Mouse (Mus musculus): ENCODE measurements at regions not wholly inside any gene's neighbourhood (a gene's known extent, or its start where the extent isn't known, plus 50 kb on each side); places are given as distances from the start of the nearest gene placed in this dataset.

DNA sequence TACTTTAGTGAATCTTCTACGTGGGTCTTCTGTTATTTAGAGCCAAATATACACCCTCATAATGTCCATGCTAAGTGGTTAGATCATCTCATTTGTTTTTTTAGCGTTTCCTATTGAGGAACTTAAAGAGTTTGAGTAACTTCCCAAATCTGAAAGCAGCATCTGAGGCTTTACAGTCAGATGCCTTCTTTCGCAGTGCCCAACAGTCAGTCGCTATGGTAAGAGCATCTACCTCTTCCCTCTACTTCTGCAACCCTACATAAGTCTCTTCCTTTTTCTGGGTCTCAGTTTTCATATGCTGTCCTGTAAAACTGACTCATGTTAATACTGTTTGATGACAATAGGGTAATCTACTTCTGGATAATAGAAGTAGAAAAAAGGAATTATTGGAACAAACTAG, 146.8 kb downstream of the Ktn1 start:
- DNase-seq (ENCODE audit: low spot score in 2 of 2) = no peak

GRCm38 (mm10) chr14:47798203-47798602, 150.0 kb downstream of the Ktn1 start:
- DNase-seq (ENCODE audit: low spot score in 2 of 2) = no peak

DNA sequence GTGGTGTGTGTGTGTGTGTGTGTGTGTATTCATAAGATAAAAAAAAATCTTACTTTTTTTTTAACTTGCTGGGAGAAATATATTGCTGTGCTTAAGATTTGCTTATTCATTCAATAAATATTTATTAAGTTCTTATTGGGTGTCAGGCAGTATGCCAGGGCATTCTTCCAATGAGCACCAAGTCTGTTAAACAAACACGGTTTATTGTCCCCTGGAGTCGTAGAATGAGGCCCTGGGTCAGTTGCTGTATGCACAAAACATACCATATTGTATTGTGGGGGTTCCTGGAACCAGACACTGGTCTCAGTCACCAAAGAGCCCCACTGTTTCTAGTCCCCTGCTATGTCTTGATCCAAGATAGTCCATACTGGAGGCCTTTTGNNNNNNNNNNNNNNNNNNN, 151.3 kb downstream of the Ktn1 start:
- DNase-seq (ENCODE audit: low spot score in 2 of 2) = no peak

DNA sequence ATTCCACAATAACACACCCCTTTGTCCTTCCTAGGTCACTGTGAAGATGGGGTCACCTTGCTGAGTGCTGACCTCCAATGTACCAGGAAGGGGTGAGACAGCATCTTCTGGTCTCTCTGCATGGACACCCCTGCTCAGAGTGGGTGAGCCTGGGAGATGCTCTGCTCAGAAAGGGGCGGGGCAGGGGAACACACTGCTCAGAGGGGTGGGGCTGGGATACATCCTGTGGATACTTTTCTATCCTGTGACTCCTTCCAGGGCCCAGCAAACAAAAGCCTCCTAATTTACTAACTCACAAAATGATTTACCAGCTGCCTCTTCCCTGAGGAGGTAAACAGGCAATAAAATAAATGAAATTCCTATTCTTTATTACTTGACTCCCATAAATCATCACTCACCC, 157.0 kb downstream of the Ktn1 start:
- no peak for DNase-seq (ENCODE audit: low spot score in 2 of 2)

DNA sequence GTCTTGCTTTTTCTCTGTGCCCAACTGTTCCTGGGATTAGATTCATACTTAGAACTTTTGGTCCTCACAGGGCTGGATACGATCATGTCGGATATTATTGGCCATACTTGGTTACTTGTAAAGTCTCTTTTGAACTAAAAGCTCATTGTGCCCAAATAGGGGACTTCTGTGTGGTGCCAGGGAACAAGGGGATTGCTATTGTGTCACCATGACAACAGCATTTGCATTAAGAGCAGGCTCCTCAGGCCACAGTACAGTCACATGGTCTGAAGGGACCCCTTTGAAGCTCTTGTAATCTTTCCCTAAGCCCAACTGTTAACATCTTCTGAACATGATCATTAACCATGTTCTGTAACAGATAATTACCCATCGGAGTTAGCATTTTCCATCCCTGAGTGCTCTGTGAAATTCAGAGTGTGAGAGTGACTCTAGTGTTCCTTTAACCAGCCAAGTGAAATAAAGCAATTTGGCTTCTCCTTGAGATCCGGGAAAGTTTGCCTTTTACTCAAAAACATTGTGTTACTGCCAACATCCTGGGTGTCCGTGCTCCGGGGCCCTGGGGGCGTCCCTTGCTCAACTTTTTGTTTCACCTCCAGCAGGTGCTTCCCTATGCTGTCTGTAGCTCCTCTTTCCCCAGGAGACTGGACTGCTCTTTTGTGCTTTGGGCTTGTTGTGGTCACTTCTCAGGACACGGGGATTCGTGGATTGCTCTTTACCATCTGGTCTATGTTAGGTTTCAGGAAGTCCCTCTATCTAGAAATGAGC, 157.7 kb downstream of the Ktn1 start:
- no peak for DNase-seq (ENCODE audit: low spot score in 2 of 2)

DNA sequence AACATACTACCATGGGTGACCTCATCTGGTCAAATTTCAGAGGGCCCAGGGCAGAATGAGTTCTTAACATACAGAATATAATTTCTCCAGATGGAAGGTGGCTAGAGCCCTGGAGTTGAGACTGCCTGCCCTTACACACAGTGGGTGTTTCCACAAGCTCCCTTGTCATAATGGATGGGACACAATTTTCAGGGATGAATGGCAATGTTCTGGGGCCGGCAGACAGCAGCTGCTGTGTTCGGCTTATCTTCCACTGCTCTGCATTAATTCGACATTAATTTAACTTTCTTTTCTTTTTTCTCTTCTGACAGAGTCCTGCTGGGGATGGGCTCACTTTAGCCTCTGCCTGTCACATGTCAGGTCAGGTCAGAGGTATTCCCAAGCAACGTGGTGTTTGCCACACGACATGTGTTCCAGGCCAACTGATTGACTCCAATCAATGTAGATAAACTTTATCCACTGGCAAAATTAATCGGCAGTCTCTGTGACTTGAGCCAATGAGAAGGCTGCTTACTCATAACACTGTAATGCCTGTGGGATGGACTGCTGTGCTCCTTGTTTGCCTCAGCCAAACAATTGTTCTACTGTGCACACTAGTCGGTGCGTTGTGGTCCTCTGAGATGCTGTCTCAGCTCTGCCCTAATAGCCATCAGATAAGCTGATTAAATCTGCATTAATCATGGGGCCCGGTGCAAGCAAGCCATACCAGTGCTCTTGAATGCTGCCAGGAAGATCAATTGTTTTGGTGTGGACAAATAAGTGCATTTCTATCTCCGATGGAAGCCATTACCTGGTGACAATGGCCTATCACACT, 160.1 kb downstream of the Ktn1 start:
- no peak for DNase-seq (ENCODE audit: low spot score in 2 of 2)

DNA sequence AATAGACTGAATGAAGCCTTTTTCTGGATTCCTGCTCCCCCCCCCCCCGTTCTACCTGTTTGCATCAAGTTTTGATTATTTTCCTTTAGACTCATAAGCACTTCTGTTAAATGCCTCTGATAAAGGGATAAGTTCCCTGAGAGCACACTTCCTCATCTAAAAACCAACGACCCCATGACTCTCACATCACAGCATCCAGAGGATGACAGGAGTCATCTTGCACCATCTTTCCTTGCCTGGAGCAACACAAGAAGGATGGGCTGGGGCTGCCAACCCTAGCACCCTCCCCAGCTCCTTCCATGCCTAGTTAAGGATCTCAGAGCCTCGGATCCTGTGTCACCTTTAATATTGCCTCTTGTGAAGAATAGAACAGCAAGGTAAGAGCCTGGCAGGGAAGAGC, 170.0 kb downstream of the Ktn1 start:
- DNase-seq (ENCODE audit: low spot score in 2 of 2) = no peak

DNA sequence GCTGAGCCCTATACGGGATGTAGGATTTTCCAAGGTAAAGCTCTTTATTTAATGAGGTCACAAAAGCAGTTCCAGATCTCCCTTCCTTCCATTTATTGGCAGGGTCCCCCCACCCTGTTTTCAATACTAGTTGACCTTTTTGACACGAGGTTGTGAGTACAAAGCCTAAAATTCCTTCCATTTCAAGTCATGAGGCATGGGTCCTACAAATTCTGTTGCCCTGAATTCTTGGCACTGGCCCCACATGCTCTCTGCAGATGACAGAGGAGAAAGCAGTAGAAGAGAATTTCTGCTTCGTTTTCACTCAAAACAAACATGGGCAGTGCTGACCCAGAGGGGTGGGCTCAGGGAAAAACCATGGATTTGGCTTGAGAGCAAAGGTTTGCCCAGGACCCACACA, 170.4 kb downstream of the Ktn1 start:
- DNase-seq (ENCODE audit: low spot score in 2 of 2) = no peak

DNA sequence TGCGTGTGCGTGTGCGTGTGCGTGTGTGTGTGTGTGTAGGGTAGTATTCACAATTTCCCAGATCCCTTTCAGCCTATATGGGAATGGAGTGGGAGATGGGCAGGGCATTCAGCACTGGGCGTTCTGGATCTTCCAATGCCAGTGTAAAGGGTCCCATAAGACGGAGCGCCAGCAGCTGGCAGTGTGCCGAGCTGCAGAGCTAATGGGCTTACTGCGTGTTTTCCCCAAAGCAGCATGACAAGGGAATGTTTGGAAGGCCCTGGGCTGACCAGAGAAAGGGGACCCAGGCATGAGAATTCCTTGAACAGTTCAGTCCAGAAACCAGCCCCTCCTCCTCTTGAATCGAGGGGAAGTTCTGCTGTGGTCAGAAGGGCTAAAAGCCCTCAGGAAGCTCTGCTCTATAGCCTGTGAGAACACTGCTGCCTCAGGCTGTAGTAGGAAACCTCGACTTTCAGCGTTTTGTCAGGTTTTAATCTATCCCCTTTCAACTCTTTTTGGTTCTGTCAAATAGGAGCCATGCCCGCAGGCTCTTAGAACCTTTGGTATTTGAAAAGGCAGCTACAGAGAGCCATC, 172.4 kb downstream of the Ktn1 start:
- DNase-seq (ENCODE audit: low spot score in 2 of 2) = no peak

DNA sequence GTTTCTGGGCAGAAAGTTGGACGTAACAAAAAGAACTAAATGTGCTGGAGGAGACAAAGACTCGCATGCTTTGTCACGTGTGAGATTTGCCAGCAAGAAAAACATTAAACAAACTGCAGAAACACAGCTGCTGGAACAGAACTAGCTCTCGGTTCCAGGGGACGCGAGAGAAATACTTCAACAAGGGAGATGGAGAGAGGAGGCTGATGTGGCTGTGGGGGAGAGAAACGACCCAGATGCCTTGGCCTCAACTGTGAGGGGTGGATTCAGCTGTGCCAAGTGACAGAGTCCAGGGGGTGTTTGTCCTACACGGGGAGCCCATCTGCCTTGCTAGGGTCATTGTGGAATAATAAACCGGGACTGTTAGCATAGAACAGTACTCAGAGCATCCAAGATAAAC, 174.9 kb downstream of the Ktn1 start:
- DNase-seq (ENCODE audit: low spot score in 2 of 2) = no peak

- no peak for DNase-seq (ENCODE audit: low spot score in 2 of 2)
These were observed 175.4 kb downstream of the Ktn1 start for GRCm38 (mm10) chr14:47823696-47824095.

GRCm38 (mm10) chr14:47825446-47825956, 177.3 kb downstream of the Ktn1 start:
- DNase-seq (ENCODE audit: low spot score in 2 of 2) = no peak

DNA sequence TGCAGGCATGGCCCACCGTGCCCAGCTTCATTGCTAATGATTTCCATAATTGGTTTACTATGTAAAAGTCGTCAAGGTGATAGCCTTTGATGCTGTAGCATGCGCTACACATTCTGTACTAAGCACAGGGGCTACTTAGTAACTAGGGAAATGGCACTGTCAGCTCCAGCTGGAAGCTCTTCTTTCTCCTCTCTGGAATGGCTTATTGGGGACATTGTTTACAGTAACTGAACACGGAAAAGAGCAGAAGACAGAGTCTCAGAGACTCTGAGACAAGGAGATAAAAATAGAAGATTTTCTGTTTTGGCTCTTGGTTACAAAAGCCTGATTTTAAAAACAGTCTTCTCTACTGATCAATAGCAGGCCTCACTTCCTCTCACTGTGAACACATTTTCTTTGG, 178.3 kb downstream of the Ktn1 start:
- DNase-seq (ENCODE audit: low spot score in 2 of 2) = no peak

DNA sequence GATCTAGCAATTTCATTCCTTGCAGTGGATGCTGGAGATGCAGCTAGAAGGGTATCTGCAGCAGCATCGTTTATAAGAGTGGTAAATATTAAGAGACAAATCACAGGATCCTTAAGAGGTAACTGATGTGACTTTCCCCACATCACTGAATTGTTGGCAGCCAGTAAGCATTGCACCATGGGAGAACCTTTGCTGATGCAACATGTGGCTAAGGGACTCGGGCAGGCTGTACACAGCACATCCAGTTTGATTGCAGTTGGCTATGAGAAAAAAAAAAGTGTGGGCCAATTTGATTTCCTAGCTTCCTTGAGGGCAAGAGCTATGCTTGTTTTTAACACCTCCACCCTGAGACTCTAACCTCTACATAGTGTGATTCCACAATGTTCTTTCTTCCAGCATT, 179.4 kb downstream of the Ktn1 start:
- DNase-seq (ENCODE audit: low spot score in 2 of 2) = no peak

- DNase-seq (ENCODE audit: low spot score in 2 of 2) = no peak
These were observed 185.4 kb downstream of the Ktn1 start for GRCm38 (mm10) chr14:47833696-47834095.

DNA sequence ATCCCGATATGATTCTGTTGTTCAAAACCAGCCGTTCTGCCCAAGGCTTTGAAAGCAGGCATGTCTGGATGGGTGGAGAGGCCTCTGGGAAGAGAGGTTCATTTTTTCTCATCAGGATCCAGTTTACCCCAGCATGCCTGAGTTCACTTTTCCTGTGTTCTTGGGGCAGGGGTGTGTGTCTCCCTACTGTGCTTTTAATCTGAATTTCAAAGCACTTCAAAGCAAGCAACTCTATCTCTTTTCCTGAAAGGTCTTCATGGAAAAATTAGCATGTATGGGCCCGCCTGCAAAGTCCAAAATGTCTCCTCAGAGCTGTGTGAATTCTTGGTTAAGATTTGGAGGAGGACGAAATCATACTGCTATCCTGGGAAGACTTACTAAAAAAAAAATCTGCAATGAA, 187.2 kb downstream of the Ktn1 start:
- no peak for DNase-seq (ENCODE audit: low spot score in 2 of 2)

- DNase-seq (ENCODE audit: low spot score in 2 of 2) = no peak
These were observed 191.4 kb downstream of the Ktn1 start for GRCm38 (mm10) chr14:47839493-47840215.

DNA sequence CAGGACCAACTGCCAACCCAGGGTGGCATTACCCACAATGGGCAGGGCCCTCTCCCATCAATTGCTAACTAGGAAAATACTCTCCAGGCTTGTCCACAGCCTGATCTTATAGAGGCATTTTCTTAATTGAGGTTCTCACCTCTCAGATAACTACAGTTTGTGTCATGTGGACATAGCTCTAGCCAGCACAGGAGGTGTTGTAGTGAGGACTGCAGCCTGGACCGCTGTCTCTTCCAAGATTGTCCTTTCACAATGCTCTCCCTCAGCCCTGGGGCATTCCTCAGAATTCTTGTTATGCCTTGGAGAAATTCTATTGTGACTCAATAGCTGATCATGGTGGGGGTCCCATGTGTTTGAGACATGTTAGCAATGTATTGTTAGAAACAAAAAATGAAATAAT, 196.1 kb downstream of the Ktn1 start:
- no peak for DNase-seq (ENCODE audit: low spot score in 2 of 2)

DNA sequence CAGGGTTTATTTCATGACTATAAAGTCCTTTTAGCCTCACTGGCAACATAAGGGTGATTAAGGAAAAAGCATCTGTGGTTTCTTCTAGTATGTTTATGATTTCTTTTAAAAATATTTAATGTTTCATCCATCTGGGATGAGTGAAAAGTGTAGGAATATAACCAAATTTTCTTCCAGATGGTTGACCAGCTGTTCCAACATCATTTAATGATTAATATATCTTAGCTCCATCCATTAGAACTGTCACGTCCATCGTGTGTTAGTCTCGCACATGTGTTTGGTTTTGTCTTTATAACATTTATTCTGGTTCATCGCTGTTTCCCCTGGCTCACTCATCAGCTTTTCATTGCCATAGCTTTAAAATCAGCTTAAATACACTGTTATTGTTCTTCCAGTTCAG, 200.6 kb downstream of the Ktn1 start:
- DNase-seq (ENCODE audit: low spot score in 2 of 2) = no peak

- no peak for DNase-seq (ENCODE audit: low spot score in 2 of 2)
These were observed 208.1 kb downstream of the Ktn1 start for GRCm38 (mm10) chr14:47856280-47856765.

DNA sequence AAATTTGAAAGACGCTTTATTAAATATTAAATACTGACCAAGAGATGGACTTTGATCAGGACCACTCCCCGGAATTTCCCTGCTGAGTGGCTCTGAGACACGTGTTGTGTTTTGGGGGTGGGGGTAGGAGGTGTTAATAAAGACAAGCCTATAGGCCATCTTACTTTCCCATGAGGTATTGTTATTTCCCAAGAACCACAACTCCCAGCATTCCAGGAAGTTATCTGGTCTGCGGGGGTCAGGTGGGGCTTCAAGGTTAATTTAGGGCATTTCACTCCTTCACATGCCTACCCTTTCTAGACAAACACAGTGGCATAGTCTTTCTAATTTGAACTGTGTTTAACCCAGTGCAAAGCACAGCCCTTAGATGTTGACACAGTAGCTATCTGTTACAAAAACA, 209.0 kb downstream of the Ktn1 start:
- DNase-seq (ENCODE audit: low spot score in 2 of 2) = no peak

Measured in left cerebral cortex, adult 9 months (tissue).